Mouse (Mus musculus) left cerebral cortex, postnatal 25 days (tissue): Measurements from ENCODE around the gene Syn3. TPM values are rescaled to one million over a fixed set of nuclear protein-coding genes. Genes with fewer than 3 reads are reported as not detected.

Experiments
- DNase-seq, 2 experiments: peaks; one replicate each; pipeline ENCODE4 v3.0.0; 2022; ENCODE audit warnings: low spot score in 2 of 2, mixed read lengths in 1 of 2
- intact Hi-C: fragments of 180-260 bp; cut with DNase I; formaldehyde crosslinking; loops from one replicate; pipeline ENCODE4 v1.15.1; 2025
- total RNA-seq, 2 experiments: library from RNA; stranded (reverse); gene quantifications; 2 replicates each; pipeline ENCODE4 v1.2.3; 2021

Gene Syn3
- total RNA-seq, 2 experiments from 2014 or later, result 26.1 to 31.8 TPM

DNA sequence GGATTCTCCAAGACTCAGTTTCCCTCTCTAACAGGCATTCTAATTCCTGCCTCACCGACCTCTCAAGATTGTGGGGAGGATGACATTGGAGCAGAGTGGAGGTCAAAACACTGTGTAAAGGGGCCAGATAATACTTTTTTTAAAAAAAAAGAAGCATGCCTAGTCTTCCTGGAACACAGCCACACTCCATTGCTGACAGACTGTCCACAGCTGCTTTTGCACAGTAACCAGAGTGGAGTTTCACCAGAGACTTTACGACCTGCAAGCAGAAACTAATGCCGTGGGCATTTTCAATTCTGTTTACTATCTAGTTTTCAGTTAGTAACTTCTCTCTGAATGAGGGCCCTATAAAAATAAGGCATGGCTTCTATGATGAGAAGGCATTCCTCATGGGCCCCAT, 297.7 kb downstream of the Syn3 start:
- intact Hi-C loops, result no loop called here
- DNase-seq, result no peak

GRCm38 (mm10) chr10:86196414-86197025, 302.2 kb downstream of the Syn3 start:
- intact Hi-C loops, result no loop called here
- DNase-seq, result no peak

GRCm38 (mm10) chr10:86194722-86195121, 304.0 kb downstream of the Syn3 start:
- intact Hi-C loops, result no loop called here
- no peak for DNase-seq

DNA sequence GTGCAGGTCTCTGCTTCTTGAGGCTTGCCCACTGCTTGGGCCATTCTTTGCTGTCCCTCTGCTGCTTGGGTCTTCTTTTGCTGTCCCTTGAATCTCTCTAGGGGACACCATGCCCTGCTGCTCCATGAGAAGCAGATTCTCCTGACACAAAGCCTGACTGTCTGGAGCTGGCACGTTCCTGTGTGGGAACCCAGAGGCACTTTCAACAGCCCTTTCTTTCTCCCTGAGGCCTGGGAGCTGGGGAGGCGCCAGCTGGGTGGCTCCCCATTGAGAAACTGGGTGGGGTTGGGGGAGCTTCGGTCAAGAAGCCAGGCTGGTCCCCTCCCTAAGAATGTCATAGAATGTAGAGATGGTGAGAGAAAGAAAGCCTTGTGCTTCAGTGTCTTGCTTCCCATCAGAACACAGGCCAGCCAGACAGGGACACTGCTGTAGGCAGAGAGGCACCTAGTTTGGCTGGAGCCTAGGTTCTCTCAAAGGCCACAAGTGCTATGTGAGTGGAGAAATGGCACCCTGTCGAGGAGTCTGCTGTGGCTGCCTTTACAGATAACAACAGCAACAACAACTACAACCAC, 304.7 kb downstream of the Syn3 start:
- DNase-seq, result peak; percentile 10 to 15
- intact Hi-C loops, result no loop called here

DNA sequence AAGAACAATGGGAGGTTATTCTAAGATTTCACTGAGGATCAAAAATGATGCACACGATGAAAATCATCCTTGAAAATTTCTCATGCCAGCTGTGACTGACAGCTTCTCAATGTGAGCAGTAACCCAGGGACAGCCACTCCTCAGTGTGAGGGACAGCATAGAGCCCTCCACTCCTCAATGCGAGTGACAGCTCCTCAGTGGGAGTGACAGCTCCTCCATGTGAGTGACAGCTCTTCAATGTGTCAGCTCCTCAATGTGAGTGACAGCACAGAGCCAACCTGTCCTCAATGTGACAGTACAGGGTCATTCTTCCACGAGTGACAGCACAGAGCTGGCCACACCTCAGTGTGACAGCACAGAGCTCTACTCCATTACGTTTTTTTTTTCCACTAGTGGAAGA, 310.1 kb downstream of the Syn3 start:
- no peak for DNase-seq
- intact Hi-C loops, result loop anchor here (10.0 kb wide), 1 partner anchor 266 kb away; no protein-coding TSS in a partner anchor

- peak in 1 of 2 experiments; percentile 52 for DNase-seq
- intact Hi-C loops, result loop anchor here (10.0 kb wide), 1 partner anchor 267 kb away; no protein-coding TSS in a partner anchor
Observed at GRCm38 (mm10) chr10:86187881-86188280, 310.8 kb downstream of the Syn3 start.

- intact Hi-C loops, result loop anchor here (5.0 to 10.0 kb wide), 2 partner anchors 116 to 271 kb away; no protein-coding TSS in a partner anchor
Observed at GRCm38 (mm10) chr10:86183148-86183885, 315.4 kb downstream of the Syn3 start.

GRCm38 (mm10) chr10:86182183-86182805, 316.4 kb downstream of the Syn3 start:
- intact Hi-C loops, result loop anchor here (1.0 to 10.0 kb wide), 3 partner anchors 114 to 273 kb away; no protein-coding TSS in a partner anchor
- peak in 1 of 2 experiments; percentile 25 for DNase-seq

More at GRCm38 (mm10) chr10:86183148-86183885, 315.4 kb downstream of the Syn3 start:
- DNase-seq, result no peak

DNA sequence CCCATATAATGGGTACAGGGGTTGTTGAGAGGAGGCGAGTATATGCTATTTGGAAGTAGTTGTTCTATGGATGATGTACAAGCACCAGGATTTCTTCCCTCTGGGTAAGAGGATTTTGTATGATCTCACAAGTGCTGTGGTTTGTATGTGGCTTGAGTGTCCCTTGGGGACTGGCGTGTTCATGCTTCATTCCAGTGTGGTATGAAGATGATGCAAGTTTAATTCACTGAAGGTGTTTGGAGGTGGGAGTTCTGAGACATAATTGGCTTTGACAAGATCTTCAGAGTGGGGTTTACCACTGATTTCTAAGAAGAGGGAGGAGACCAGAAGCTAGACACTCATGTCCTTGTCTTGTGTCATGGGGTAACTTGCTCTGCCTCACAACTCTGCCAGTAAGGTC, 322.3 kb downstream of the Syn3 start:
- DNase-seq, result no peak
- intact Hi-C loops, result no loop called here

- DNase-seq, result peak in 1 of 2 experiments; percentile 22
- intact Hi-C loops, result no loop called here
Observed at GRCm38 (mm10) chr10:86174017-86174416, 324.7 kb downstream of the Syn3 start.

DNA sequence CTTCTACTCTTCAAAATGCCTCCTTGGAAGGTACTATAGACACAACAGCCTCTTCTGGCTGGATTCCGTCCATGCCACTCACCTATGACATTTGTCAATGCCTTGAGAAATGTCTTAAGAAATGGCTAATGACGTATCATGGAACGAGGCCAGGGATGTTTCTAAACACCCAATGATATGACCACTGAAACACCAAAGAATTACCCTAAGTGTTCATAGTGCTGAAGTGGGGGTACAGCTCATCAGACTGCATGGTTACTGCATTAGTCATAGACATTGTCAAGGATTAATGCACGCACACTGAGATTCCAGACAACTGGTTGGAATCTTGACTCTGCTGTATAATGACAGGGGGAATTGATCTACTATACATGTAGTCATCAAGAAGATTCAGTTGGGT, 325.4 kb downstream of the Syn3 start:
- intact Hi-C loops, result no loop called here
- DNase-seq, result no peak

GRCm38 (mm10) chr10:86171246-86171645, 327.4 kb downstream of the Syn3 start:
- intact Hi-C loops, result no loop called here
- DNase-seq, result peak in 1 of 2 experiments; percentile 39

DNA sequence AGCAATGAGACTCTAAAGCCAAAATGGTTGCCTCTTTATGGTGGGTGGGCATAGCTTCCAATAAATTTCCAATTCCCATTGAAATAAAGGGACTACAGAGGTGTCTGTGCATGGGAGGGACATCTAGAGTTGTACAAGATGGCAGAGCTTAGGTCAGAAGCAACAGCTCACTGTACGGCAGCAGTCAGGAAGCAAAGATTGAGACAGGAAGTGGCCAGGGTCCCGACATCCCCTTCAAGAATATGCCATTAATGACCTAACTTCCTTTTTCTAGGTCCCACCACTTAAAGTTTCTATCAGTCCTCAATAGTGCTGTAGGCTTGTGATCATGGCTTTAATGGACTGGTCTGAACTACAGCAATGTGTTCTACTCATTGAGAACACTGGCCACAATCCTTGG, 330.6 kb downstream of the Syn3 start:
- DNase-seq, result no peak
- intact Hi-C loops, result no loop called here

DNA sequence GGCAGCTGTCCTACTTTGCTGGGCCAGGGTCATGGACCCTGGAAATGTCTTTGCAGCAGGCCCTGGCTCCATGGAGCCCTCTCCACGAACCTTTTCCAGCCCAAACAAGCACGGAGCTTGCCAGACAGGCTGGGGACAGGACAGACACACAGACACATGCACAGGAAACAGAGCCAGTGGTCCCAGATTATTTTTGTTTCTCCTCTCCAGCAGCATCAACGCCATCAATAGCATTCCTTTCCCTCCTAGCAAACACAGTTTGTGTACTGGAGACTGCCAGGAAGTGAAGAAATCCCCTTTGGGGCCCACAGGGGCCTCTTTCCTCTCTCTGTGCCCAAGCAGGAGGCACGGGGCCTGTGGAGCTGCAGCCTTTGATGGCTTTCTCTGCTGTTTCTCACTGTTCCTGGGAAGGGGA, 331.8 kb downstream of the Syn3 start:
- DNase-seq, result peak in 1 of 2 experiments; percentile 14
- intact Hi-C loops, result no loop called here

- intact Hi-C loops, result no loop called here
- no peak for DNase-seq
Observed at GRCm38 (mm10) chr10:86164098-86164497, 334.6 kb downstream of the Syn3 start.

- DNase-seq, result no peak
- intact Hi-C loops, result no loop called here
Observed at GRCm38 (mm10) chr10:86161783-86162271, 336.9 kb downstream of the Syn3 start.

GRCm38 (mm10) chr10:86158198-86158899, 340.3 kb downstream of the Syn3 start:
- no peak for DNase-seq
- intact Hi-C loops, result no loop called here

DNA sequence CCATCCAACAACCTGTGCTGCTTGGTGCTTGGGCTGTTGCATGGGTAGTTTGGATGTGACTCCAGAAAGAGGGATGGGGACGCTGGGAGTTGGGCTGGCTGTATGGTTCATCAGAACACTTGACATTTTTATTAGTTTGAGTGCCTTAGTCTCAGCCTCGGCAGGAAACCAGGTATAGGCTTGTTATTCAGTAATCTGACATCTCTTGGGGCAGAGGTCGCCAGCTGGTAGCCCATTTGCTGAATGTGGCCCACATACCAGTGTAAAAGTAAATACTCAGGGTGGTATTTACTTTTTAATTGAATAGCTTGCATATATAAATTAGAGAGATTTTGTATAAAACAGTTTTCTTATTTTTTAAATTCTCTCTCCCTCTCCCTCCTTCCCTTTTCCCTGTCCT, 343.4 kb downstream of the Syn3 start:
- no peak for DNase-seq
- intact Hi-C loops, result no loop called here

- DNase-seq, result no peak
- intact Hi-C loops, result no loop called here
Observed at GRCm38 (mm10) chr10:86153221-86153620, 345.5 kb downstream of the Syn3 start.
